Mouse (Mus musculus): Measurements from ENCODE around the gene F830045P16Rik. TPM values are rescaled to one million over a fixed set of nuclear protein-coding genes. Genes with fewer than 3 reads are reported as not detected.
"Not testable (repeated sequence)": the region's sequence is repeated elsewhere in the genome, so short reads cannot be mapped to it uniquely, and the experiment has no call there.

The F830045P16Rik gene
- polyA plus RNA-seq, 1 experiment from 2014 or later = not detected

DNA sequence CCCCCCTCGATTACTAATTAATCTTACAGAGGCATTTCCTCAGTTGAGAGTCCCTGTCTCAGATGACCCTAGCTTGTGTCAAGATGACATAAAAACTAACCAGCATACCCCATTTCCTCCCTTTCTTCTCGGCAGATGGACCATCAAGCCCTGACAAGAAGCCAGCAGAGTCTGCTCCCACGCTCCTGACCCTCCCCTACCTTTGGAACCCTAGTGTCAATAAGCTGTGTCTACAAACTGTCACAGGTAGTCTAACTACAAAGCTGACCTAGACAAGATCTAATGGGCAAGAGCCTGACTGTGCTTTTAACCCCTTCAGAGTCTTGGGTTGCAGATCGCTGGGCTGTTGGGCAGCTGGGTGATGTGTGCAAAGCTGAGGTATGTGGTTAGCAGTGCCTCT is 10.1 kb downstream of the F830045P16Rik start:
- ATAC-seq (replicated peaks; ENCODE audit: insufficient number of reproducible peaks, low FRiP score, low TSS enrichment) = no peak
- Histone ChIP-seq H3K27ac (ENCODE audit: low read depth, low read length) (no peak overlapping the region), H3K4me3 (ENCODE audit: low read depth, low read length) (no peak overlapping the region), H3K9ac (ENCODE audit: low read depth, low read length) (no peak overlapping the region), H3K4me2 (no peak overlapping the region), H3K36me3 (ENCODE audit: control insufficient read depth, insufficient read depth, low read length) (no peaks in the 10 kb centered on the region), H3K9me3 (replicated peaks; ENCODE audit: control insufficient read depth, low read length) (no peaks in the 10 kb centered on the region), H3K27me3 (ENCODE audit: control insufficient read depth, insufficient read depth, low read length) (no peaks in the 10 kb centered on the region), H3K4me1 (ENCODE audit: control insufficient read depth, insufficient read depth, low read length) (no peaks in the 10 kb centered on the region)
- 66% methylated on average over 4 of the region's 4 CpGs for WGBS (ENCODE audit: insufficient replicate concordance)

GRCm38 (mm10) chr2:129525644-129526043 is 10.8 kb downstream of the F830045P16Rik start:
- no peak for ATAC-seq (replicated peaks; ENCODE audit: insufficient number of reproducible peaks, low FRiP score, low TSS enrichment)
- Histone ChIP-seq H3K36me3 (ENCODE audit: control insufficient read depth, insufficient read depth, low read length) (no peaks in the 10 kb centered on the region), H3K27me3 (ENCODE audit: control insufficient read depth, insufficient read depth, low read length) (no peaks in the 10 kb centered on the region), H3K27ac (ENCODE audit: low read depth, low read length) (no peak overlapping the region), H3K9me3 (replicated peaks; ENCODE audit: control insufficient read depth, low read length) (no peaks in the 10 kb centered on the region), H3K9ac (ENCODE audit: low read depth, low read length) (no peak overlapping the region), H3K4me3 (ENCODE audit: low read depth, low read length) (no peak overlapping the region), H3K4me2 (no peak overlapping the region), H3K4me1 (ENCODE audit: control insufficient read depth, insufficient read depth, low read length) (no peaks in the 10 kb centered on the region)

DNA sequence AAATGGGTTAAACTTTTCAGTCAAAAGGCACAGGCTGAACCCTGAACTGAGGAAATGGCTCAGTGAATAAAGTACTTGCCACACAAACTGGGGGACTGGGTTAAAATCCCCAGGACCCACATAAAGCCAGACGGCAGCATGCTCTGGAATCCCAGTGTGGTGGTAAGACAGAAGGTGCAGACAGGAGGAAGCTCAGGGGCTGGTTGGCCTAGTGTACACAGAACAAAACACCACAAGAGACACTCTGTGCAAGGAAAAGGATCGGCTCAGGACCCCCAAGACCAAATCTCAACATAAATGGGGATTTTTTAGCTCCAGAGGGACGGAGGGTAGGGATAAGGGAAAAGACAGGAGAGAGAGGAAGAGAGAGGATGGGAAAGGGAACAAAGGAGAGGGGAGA is 17.9 kb downstream of the F830045P16Rik start:
- 61% methylated on average over 3 of the region's 3 CpGs for WGBS (ENCODE audit: insufficient replicate concordance)
- Histone ChIP-seq H3K4me3 (ENCODE audit: low read depth, low read length) (no peak overlapping the region), H3K9me3 (replicated peaks; ENCODE audit: control insufficient read depth, low read length) (no peaks in the 10 kb centered on the region), H3K36me3 (ENCODE audit: control insufficient read depth, insufficient read depth, low read length) (no peaks in the 10 kb centered on the region), H3K4me1 (ENCODE audit: control insufficient read depth, insufficient read depth, low read length) (peaks cover 13% of the 10 kb centered on the region), H3K27me3 (ENCODE audit: control insufficient read depth, insufficient read depth, low read length) (no peaks in the 10 kb centered on the region), H3K27ac (ENCODE audit: low read depth, low read length) (no peak overlapping the region), H3K4me2 (no peak overlapping the region), H3K9ac (ENCODE audit: low read depth, low read length) (no peak overlapping the region)
- ATAC-seq (replicated peaks; ENCODE audit: insufficient number of reproducible peaks, low FRiP score, low TSS enrichment) = no peak

DNA sequence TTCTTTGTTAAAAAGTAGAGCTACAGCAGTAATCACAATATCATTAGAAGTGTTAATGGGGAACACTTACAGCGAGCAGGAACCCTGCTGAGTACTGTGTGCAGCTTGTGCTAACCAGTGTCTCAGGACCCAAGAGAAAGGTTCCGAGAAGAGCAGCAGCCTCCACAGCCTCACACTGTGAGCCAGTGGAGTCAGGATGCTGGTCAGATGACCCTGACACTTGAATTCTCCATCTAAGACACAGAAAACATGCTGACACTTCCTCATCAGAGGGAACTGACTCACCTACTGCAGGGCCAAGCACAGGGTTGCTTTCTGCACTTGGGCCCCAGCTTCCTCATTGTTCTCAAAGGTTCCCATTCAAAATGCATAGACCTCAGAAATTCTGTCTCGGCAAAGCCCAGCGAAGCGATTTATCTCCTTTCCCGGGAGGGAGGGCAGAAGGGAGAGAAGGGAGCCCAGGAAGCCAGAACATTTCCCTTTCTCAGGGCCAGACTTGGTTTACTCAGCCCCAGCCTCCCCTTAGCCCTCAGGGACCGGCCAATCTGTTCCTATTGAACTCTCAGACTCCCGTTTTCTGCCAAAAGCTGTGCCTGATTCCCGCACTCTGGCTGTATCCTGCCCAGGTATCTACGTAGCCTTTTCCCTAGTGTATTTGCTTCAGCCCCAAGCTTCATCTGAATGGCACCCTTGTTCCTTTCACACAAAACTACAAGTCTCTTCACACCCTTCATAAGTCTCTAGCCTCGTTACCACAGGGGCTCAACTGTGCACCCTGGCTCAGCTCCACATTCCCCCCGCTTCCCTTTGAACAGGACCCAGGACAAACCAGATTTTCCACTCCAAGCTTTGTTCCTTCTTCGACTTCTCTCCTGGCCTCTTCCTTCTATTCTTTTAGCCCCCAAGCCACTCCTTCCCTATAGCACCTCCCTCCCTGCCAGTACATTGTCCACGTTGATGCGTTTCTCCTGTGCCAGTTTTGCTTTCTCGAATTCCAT is 21.2 kb downstream of the F830045P16Rik start:
- Histone ChIP-seq H3K4me2 (no peak overlapping the region), H3K4me3 (ENCODE audit: low read depth, low read length) (no peak overlapping the region), H3K9ac (ENCODE audit: low read depth, low read length) (no peak overlapping the region), H3K36me3 (ENCODE audit: control insufficient read depth, insufficient read depth, low read length) (no peaks in the 10 kb centered on the region), H3K4me1 (ENCODE audit: control insufficient read depth, insufficient read depth, low read length) (peaks cover 17% of the 10 kb centered on the region), H3K27me3 (ENCODE audit: control insufficient read depth, insufficient read depth, low read length) (no peaks in the 10 kb centered on the region), H3K27ac (ENCODE audit: low read depth, low read length) (no peak overlapping the region; the same call in 1 of the 2 replicates), H3K9me3 (replicated peaks; ENCODE audit: control insufficient read depth, low read length) (no peaks in the 10 kb centered on the region)
- ATAC-seq (replicated peaks; ENCODE audit: insufficient number of reproducible peaks, low FRiP score, low TSS enrichment) = no peak
- 58% methylated on average over 16 of the region's 16 CpGs for WGBS (ENCODE audit: insufficient replicate concordance)

GRCm38 (mm10) chr2:129514401-129514667 is 22.1 kb downstream of the F830045P16Rik start:
- no peaks in the 10 kb centered on the region for H3K27me3 ChIP-seq (ENCODE audit: control insufficient read depth, insufficient read depth, low read length)
- H3K4me1 ChIP-seq (ENCODE audit: control insufficient read depth, insufficient read depth, low read length) = peaks cover 17% of the 10 kb centered on the region
- no peak overlapping the region for H3K27ac ChIP-seq (ENCODE audit: low read depth, low read length)
- ATAC-seq (replicated peaks; ENCODE audit: insufficient number of reproducible peaks, low FRiP score, low TSS enrichment) = no peak
- H3K9ac ChIP-seq (ENCODE audit: low read depth, low read length) = no peak overlapping the region
- H3K4me3 ChIP-seq (ENCODE audit: low read depth, low read length) = no peak overlapping the region
- no peaks in the 10 kb centered on the region for H3K9me3 ChIP-seq (replicated peaks; ENCODE audit: control insufficient read depth, low read length)
- no peaks in the 10 kb centered on the region for H3K36me3 ChIP-seq (ENCODE audit: control insufficient read depth, insufficient read depth, low read length)
- no peak overlapping the region for H3K4me2 ChIP-seq

- Histone ChIP-seq H3K4me3 (ENCODE audit: low read depth, low read length) (no peak overlapping the region), H3K9me3 (replicated peaks; ENCODE audit: control insufficient read depth, low read length) (no peaks in the 10 kb centered on the region), H3K4me1 (ENCODE audit: control insufficient read depth, insufficient read depth, low read length) (peaks cover 17% of the 10 kb centered on the region), H3K27me3 (ENCODE audit: control insufficient read depth, insufficient read depth, low read length) (no peaks in the 10 kb centered on the region), H3K27ac (ENCODE audit: low read depth, low read length) (no peak overlapping the region), H3K9ac (ENCODE audit: low read depth, low read length) (no peak overlapping the region), H3K36me3 (ENCODE audit: control insufficient read depth, insufficient read depth, low read length) (no peaks in the 10 kb centered on the region), H3K4me2 (no peak overlapping the region)
- ATAC-seq (replicated peaks; ENCODE audit: insufficient number of reproducible peaks, low FRiP score, low TSS enrichment) = no peak
- WGBS (ENCODE audit: insufficient replicate concordance) = 60% methylated on average over 6 of the region's 6 CpGs
Measured at GRCm38 (mm10) chr2:129513546-129514400, 22.6 kb downstream of the F830045P16Rik start.

- not testable (repeated sequence) for ATAC-seq (replicated peaks; ENCODE audit: insufficient number of reproducible peaks, low FRiP score, low TSS enrichment); H3K4me3 ChIP-seq (ENCODE audit: low read depth, low read length); H3K9ac ChIP-seq (ENCODE audit: low read depth, low read length); H3K36me3 ChIP-seq (ENCODE audit: control insufficient read depth, insufficient read depth, low read length); H3K4me2 ChIP-seq; H3K27me3 ChIP-seq (ENCODE audit: control insufficient read depth, insufficient read depth, low read length); H3K9me3 ChIP-seq (replicated peaks; ENCODE audit: control insufficient read depth, low read length); H3K27ac ChIP-seq (ENCODE audit: low read depth, low read length)
- peaks cover 17% of the 10 kb centered on the region for H3K4me1 ChIP-seq (ENCODE audit: control insufficient read depth, insufficient read depth, low read length)
- 55% methylated on average over 7 of the region's 7 CpGs for WGBS (ENCODE audit: insufficient replicate concordance)
Measured at GRCm38 (mm10) chr2:129512147-129512546, 24.3 kb downstream of the F830045P16Rik start.

DNA sequence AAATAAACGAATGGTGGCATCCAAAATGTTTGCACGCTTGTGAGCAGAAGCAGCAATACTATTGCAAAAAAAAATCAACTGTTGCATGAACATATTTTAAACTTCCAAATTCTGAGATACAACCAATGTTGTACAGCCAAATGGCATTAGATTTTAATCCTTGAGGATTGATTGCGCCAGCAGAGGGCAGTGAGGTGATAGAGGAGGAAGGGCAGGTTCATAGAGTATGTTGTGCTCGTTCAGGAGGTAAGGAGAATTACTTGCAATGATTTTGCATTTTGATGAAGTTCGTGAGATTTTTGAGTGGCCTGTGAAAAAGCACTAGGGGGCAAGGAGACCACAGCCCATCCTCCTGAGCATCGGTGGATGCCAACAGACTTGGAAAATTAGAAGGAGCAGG is 33.8 kb downstream of the F830045P16Rik start:
- no peaks in the 10 kb centered on the region for H3K36me3 ChIP-seq (ENCODE audit: control insufficient read depth, insufficient read depth, low read length)

More for the DNA sequence above, 33.8 kb downstream of the F830045P16Rik start:
- H3K27ac ChIP-seq (ENCODE audit: low read depth, low read length) = no peak overlapping the region
- no peak for ATAC-seq (replicated peaks; ENCODE audit: insufficient number of reproducible peaks, low FRiP score, low TSS enrichment)
- WGBS (ENCODE audit: insufficient replicate concordance) = 23% methylated on average over 6 of the region's 6 CpGs
- H3K9me3 ChIP-seq (replicated peaks; ENCODE audit: control insufficient read depth, low read length) = no peaks in the 10 kb centered on the region
- no peaks in the 10 kb centered on the region for H3K4me1 ChIP-seq (ENCODE audit: control insufficient read depth, insufficient read depth, low read length)
- H3K27me3 ChIP-seq (ENCODE audit: control insufficient read depth, insufficient read depth, low read length) = no peaks in the 10 kb centered on the region
- H3K4me2 ChIP-seq = no peak overlapping the region
- no peak overlapping the region for H3K4me3 ChIP-seq (ENCODE audit: low read depth, low read length)
- no peak overlapping the region for H3K9ac ChIP-seq (ENCODE audit: low read depth, low read length)
